18 mouse cellular contexts compared by ENCODE assay signal in the genomic region with DNA sequence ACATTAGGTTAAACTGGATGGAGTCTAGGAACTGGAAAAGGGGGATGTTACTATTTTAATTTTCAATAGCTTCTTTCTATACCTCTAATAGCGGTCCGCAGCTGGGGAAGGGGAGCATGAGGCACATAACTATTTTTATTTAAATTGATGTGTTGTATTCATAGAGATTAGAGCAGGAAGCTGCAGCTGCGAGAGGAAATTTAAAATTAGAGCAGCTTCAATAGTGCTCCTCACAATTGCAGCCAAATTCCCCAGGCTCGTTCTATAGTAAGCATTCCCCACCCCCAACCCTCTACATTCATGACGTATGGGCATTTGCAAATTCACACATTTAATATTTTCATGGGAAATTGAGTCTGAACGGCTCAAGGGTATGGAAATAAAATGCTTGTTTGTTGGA.
DNase-seq lines count a peak whose midpoint lies in the region; ATAC-seq lines count a peak whose summit lies in the region.
"Had no signal": no experiment of that assay in that cellular context is flagged by ENCODE, and none has a peak within 500 bp of the region (broad histone marks: within the 10 kb centered on the region; RNA-seq: fewer than 3 reads in every experiment).

No protein-coding gene starts in this region.

- H3K4me2 ChIP-seq in heart, embryonic 16.5 days (ENCODE audit: low read depth, low read length): no peak overlapping the region
- no peak overlapping the region for H3K4me2 ChIP-seq in heart, embryonic 12.5 days
- no peak overlapping the region for H3K4me2 ChIP-seq in lung, embryonic 16.5 days (ENCODE audit: low read depth, low read length)
- H3K4me2 ChIP-seq: embryonic facial prominence, embryonic 12.5 days had no signal

- ATAC-seq in heart, embryonic 16.5 days (replicated peaks; ENCODE audit: extremely low read depth, insufficient read depth, low FRiP score): 0 out of 2 replicates have a peak, but pooled peaks have one; percentile 37
- no peak for ATAC-seq in heart, embryonic 12.5 days (ENCODE audit: insufficient number of reproducible peaks, low FRiP score)
- 0 out of 2 replicates have a peak, but pooled peaks have one; percentile 17 for ATAC-seq in lung, embryonic 16.5 days (ENCODE audit: low read depth)
- ATAC-seq: midbrain, embryonic 16.5 days had no signal

- H3K27me3 ChIP-seq in heart, embryonic 16.5 days (ENCODE audit: control insufficient read depth, insufficient read depth, low read length): no peaks in the 10 kb centered on the region
- no peaks in the 10 kb centered on the region for H3K27me3 ChIP-seq in heart, embryonic 12.5 days (replicated peaks)
- no peaks in the 10 kb centered on the region for H3K27me3 ChIP-seq in lung, embryonic 16.5 days (ENCODE audit: control insufficient read depth, insufficient read depth, low read depth, low read length)
- H3K27me3 ChIP-seq: embryonic facial prominence, embryonic 12.5 days had no signal

- H3K27ac ChIP-seq in heart, embryonic 16.5 days (ENCODE audit: low read length): no peak overlapping the region
- no peak overlapping the region for H3K27ac ChIP-seq in heart, embryonic 12.5 days (ENCODE audit: poor library complexity, severe bottlenecking)
- H3K27ac ChIP-seq in lung, embryonic 16.5 days (ENCODE audit: low read length): no peak overlapping the region
- H3K27ac ChIP-seq: embryonic facial prominence, embryonic 12.5 days; hindbrain, embryonic 10.5 days had no signal

- H3K9ac ChIP-seq in heart, embryonic 16.5 days (ENCODE audit: low read length): no peak overlapping the region
- no peak overlapping the region for H3K9ac ChIP-seq in heart, embryonic 12.5 days
- no peak overlapping the region for H3K9ac ChIP-seq in lung, embryonic 16.5 days (ENCODE audit: low read length)
- H3K9ac ChIP-seq: embryonic facial prominence, embryonic 12.5 days had no signal

- DNase-seq in lung, postnatal 25 days (ENCODE audit: low spot score): no peak
- peak; percentile 64 for DNase-seq in brain, adult 2 months (ENCODE audit: low read depth, low spot score)
- peak; percentile 16 for DNase-seq in brain, embryonic 18.5 days (ENCODE audit: low read depth, low spot score)
- DNase-seq in testis, postnatal 10 days (ENCODE audit: low spot score): no peak
- DNase-seq: adrenal gland, postnatal 36 days; cerebellum, adult 9-10 months; gastrocnemius, postnatal 36 days; kidney, adult 8-10 months; kidney, postnatal 25 days; liver; lung, postnatal 10 days; retina, postnatal 1 day had no signal

- 65% methylated on average over 6 of the region's 6 CpGs for WGBS in heart, embryonic 16.5 days
- 76% methylated on average over 6 of the region's 6 CpGs for WGBS in heart, embryonic 12.5 days
- 42% methylated on average over 6 of the region's 6 CpGs for WGBS in lung, embryonic 16.5 days

- no peaks in the 10 kb centered on the region for H3K9me3 ChIP-seq in heart, embryonic 16.5 days (replicated peaks; ENCODE audit: control insufficient read depth, low read length)
- no peaks in the 10 kb centered on the region for H3K9me3 ChIP-seq in heart, embryonic 12.5 days (replicated peaks)
- no peaks in the 10 kb centered on the region for H3K9me3 ChIP-seq in lung, embryonic 16.5 days (ENCODE audit: control insufficient read depth, low read length)
- H3K9me3 ChIP-seq: embryonic facial prominence, embryonic 12.5 days; hindbrain, embryonic 10.5 days had no signal

- no peak overlapping the region for H3K4me3 ChIP-seq in heart, embryonic 16.5 days (ENCODE audit: low read length)
- no peak overlapping the region for H3K4me3 ChIP-seq in heart, embryonic 12.5 days
- no peak overlapping the region for H3K4me3 ChIP-seq in lung, embryonic 16.5 days (ENCODE audit: low read length)
- H3K4me3 ChIP-seq: embryonic facial prominence, embryonic 12.5 days; hindbrain, embryonic 10.5 days had no signal

- no peaks in the 10 kb centered on the region for H3K4me1 ChIP-seq in heart, embryonic 16.5 days (ENCODE audit: control insufficient read depth, insufficient read depth, low read length)
- no peaks in the 10 kb centered on the region for H3K4me1 ChIP-seq in heart, embryonic 12.5 days (replicated peaks)
- H3K4me1 ChIP-seq in lung, embryonic 16.5 days (replicated peaks; ENCODE audit: control insufficient read depth, insufficient read depth, low read length): no peaks in the 10 kb centered on the region
- H3K4me1 ChIP-seq: embryonic facial prominence, embryonic 12.5 days; hindbrain, embryonic 10.5 days had no signal

- no peaks in the 10 kb centered on the region for H3K36me3 ChIP-seq in heart, embryonic 16.5 days (ENCODE audit: control insufficient read depth, insufficient read depth)
- H3K36me3 ChIP-seq in heart, embryonic 12.5 days: no peaks in the 10 kb centered on the region
- H3K36me3 ChIP-seq in lung, embryonic 16.5 days (ENCODE audit: control insufficient read depth, insufficient read depth, low read length): no peaks in the 10 kb centered on the region
- H3K36me3 ChIP-seq: embryonic facial prominence, embryonic 12.5 days; hindbrain, embryonic 10.5 days had no signal

Comparison
In these comparisons a context has a peak if more than half of its experiments do, and no peak if none do; other contexts are left out.
1. DNase-seq: peak in brain, adult 2 months (single experiment) and brain, embryonic 18.5 days (single experiment); none in lung, postnatal 25 days (single experiment) and testis, postnatal 10 days (single experiment).